Mouse (Mus musculus) urinary bladder, postnatal 36 days (tissue): Measurements from ENCODE around the gene Rcan2.

Experiments used
- DNase-seq, 2 experiments: peaks; one replicate each; pipeline ENCODE4 v3.0.0; 2022; ENCODE audit warnings: low spot score in 2 of 2, mixed read lengths in 1 of 2

Gene Rcan2

GRCm38 (mm10) chr17:44016314-44016713, 215.2 kb downstream of the Rcan2 start:
- DNase-seq, result no peak

GRCm38 (mm10) chr17:44020707-44021220, 219.6 kb downstream of the Rcan2 start:
- no peak for DNase-seq

GRCm38 (mm10) chr17:44023842-44024241, 222.7 kb downstream of the Rcan2 start:
- no peak for DNase-seq

GRCm38 (mm10) chr17:44025011-44025410, 223.9 kb downstream of the Rcan2 start:
- DNase-seq, result no peak

DNA sequence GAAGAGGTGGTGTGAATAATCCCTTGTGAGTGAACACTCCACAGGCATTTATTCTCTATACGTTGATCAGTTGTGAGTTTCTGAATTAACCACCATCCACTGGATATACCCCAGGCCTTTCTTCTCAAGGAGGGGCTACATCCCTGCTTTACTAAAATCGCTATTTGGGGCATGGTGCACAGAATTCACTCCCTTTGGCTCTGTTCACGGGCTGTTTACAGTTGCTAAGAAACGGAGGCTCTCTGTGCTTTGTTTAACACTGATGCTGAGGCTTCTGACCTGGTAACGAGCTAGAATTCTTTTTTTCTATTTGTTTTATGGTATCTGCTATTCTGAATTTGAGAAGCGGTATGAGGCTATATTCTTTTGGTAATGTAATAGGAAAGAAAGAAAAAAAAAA, 224.8 kb downstream of the Rcan2 start:
- no peak for DNase-seq

DNA sequence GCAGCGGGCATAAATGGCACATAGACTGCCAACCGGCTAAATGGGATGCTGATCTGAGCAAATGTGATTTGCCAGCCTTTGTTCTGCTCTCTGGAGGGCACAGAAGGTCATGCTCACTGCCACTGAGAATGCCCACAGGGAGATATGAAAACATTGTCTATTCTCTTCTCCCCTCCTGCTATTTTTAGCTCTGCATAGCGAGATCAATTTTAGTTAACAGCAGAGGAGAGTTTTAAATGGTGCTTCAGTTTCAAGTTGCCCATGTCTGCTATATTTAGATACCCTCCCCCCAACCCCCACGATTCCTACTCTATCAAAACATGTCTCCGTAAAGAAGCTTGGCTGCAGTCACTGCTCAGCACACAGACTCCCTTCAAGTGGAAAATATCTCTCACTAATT, 225.2 kb downstream of the Rcan2 start:
- DNase-seq, result no peak

DNA sequence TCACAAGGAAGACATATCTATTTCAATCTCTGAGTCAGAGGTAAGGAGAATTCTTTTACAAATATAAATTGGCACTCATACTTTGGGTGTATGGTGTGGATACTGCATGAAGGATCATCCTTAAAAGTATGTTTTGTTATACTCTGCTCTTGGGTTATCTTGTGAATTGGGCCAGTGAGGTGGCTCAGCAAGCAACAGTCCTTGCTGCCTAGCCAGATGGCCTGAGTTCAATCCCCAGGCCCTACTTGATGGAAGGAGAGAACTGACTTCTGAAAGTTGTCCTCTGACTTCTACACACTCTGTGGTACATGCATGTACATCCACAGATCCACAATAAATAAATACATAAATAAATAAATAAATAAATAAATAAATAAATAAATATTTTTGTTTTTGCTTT, 225.6 kb downstream of the Rcan2 start:
- DNase-seq, result no peak

GRCm38 (mm10) chr17:44027311-44027710, 226.2 kb downstream of the Rcan2 start:
- no peak for DNase-seq

- no peak for DNase-seq
These were observed 228.5 kb downstream of the Rcan2 start for GRCm38 (mm10) chr17:44029616-44030015.

GRCm38 (mm10) chr17:44030776-44031587, 229.8 kb downstream of the Rcan2 start:
- no peak for DNase-seq

DNA sequence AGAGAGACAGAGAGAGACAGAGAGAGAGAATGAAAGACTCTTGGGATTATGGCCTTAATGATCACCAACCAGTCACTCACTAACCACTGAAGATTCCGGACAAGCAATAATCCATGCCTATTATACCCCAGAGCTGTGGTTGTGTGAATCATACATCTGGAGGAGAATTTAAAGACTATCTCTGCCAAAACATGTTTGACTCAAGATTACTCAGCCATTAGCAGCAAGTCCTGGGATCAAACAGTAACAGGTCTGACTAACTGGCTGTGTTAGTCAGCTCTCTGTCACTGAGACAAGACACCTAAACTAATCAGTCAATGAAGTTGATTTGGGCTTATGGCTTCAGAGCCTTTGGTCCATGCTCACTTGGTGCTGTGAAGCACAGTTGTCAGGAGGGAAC, 233.9 kb downstream of the Rcan2 start:
- no peak for DNase-seq

- peak in 1 of 2 experiments; percentile 25 for DNase-seq
These were observed 237.5 kb downstream of the Rcan2 start for GRCm38 (mm10) chr17:44038656-44039055.

GRCm38 (mm10) chr17:44040449-44040848, 239.3 kb downstream of the Rcan2 start:
- DNase-seq, result no peak

GRCm38 (mm10) chr17:44042301-44042700, 241.2 kb downstream of the Rcan2 start:
- DNase-seq, result no peak

DNA sequence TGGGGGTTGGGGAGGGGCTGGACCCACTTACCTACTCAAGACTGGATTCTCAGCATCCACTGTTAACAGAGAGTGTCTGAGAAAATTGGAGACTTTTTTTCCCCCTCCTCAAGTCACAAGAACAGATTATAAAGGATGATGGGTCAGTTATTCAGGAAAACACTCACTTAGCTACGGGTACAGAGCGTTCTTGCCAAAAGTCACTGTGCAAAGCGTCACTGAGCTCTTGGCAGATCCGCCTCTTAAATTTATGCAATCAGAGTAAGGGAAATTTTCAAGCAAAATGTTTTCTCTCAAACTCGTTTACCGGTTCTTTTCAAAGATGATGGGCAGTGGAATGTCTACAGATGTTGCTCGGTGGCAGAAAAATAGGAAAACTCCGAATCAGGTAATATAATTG, 241.7 kb downstream of the Rcan2 start:
- DNase-seq, result peak in 1 of 2 experiments; percentile 12

DNA sequence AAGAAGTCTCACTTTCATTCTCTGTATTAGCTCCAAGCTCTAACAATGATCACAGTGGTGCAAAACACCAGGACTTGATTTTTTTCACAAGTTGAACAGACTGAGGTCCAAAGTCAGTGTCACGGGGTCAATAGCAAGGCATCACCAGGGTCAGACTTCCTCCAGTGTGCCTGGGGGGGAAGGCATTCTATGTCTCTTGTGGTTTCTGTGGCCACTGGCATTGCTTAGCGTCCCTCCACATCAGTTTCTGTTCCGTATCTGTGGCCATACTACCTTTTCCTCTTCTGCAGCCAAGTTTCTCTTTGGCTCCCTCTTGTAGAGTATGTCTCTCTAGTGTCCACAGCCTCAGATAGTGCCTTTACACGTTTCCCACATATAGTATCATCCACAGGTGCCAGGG, 252.3 kb downstream of the Rcan2 start:
- no peak for DNase-seq

GRCm38 (mm10) chr17:44057123-44057522, 256.0 kb downstream of the Rcan2 start:
- DNase-seq, result no peak

DNA sequence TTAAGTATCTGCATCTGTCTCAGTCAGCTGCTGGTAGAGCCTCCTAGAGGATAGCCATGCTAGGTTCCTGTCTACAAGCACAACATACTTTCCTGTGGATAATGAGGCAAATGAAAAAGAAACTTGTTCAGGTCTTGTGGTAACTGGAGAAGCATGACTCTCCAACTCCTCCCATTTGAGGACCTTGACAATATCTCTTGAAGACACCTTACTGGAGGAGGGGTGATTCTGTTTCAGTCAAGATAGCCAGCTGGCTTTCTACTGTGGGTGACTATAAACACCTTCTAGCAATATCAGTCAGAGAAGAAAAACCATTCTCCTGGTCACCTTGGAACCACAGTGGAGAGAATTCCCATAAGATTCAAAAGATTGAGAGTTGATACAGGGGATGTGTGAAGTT, 257.0 kb downstream of the Rcan2 start:
- no peak for DNase-seq

GRCm38 (mm10) chr17:44060781-44061180, 259.6 kb downstream of the Rcan2 start:
- no peak for DNase-seq

DNA sequence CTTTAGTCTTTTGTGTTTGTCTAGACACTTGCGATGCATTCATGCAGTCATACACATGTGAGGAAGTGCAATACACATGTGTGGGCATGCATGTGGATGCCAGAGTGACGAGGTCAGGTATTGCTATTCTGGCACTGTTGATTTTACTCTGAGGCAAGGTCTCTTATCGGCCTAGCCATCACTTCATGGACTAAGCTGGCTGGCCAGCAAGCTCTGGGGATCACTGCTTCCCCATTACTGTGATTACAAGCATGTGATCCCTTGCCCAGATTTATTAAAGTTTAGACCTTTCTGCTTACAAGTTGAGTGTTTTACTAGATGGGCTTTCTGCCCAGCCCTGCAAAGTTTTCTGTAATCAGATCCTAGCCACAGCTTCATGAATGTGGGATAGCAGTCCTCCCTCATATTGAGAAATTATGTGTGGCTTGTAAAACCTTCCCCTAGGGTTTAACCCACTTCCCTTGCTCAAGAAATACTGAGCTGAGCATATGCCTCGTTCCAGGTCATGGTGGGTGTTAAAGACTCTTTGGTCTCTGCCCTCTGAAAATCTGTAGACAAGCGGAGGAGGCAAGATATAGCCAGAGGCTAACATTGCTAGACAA, 260.2 kb downstream of the Rcan2 start:
- DNase-seq, result peak; percentile 20 to 45

- DNase-seq, result no peak
These were observed 267.7 kb downstream of the Rcan2 start for GRCm38 (mm10) chr17:44068876-44069275.

DNA sequence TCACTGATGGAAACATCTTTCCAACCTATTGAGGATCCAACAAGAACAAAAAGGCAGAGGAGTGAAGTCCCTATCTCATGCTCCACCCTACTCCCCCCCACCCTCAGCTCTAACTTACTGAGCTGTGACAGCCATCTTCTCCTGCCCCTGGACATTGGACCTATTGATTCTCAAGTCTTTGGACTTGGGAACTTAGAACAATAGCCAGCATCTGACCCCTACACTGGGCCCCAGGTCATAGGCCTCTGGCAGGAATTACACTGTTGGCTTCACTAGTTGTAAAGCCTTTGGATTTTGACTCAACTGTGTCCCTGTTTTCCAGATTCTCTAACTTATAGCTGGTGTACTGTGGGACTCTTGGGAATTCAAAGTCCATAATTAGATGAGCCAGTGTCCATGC, 270.5 kb downstream of the Rcan2 start:
- DNase-seq, result no peak

- DNase-seq, result no peak
These were observed 274.4 kb downstream of the Rcan2 start for GRCm38 (mm10) chr17:44075601-44076000.
